Mouse (Mus musculus) stomach, postnatal 0 days (tissue): ENCODE measurements around the gene Csrnp1. TPM values are rescaled to one million over a fixed set of nuclear protein-coding genes. Genes with fewer than 3 reads are reported as not detected.

Experiments
- ATAC-seq: fragments of 200-750 bp; cut with Nextera tagmentation; 2 replicates; pipeline ENCODE4 v1.8.0; 2017; ENCODE audit not compliant: low FRiP score, low TSS enrichment
- DNase-seq: peaks from one replicate; pipeline ENCODE4 v3.0.0-alpha.2; 2016; ENCODE audit warnings: low spot score
- H3K27ac ChIP-seq: fragments of 300-500 bp; sonication (generic); replicated peaks from 2 replicates; pipeline ENCODE4 v1.5.1; 2014; ENCODE audit warnings: mild to moderate bottlenecking, control low read depth
- H3K27me3 ChIP-seq: fragments of 300-500 bp; sonication (generic); 2 replicates; pipeline ENCODE4 v1.6.1; 2014; ENCODE audit warnings: low read length; ENCODE audit not compliant: control insufficient read depth, insufficient read depth
- H3K36me3 ChIP-seq: fragments of 300-500 bp; sonication (generic); 2 replicates; pipeline ENCODE4 v1.6.1; 2014; ENCODE audit warnings: low read length, mixed read lengths; ENCODE audit not compliant: control insufficient read depth, insufficient read depth
- H3K4me1 ChIP-seq: fragments of 300-500 bp; sonication (generic); replicated peaks from 2 replicates; pipeline ENCODE4 v1.6.1; 2014; ENCODE audit warnings: antibody characterized with exemption; ENCODE audit not compliant: control insufficient read depth, insufficient read depth
- H3K4me2 ChIP-seq: fragments of 300-500 bp; sonication (generic); replicated peaks from 2 replicates; pipeline ENCODE4 v1.6.1; 2014; ENCODE audit warnings: low read depth, mild to moderate bottlenecking, control low read depth, moderate library complexity
- H3K4me3 ChIP-seq: fragments of 300-500 bp; sonication (generic); 2 replicates; pipeline ENCODE4 v1.5.1; 2014; ENCODE audit warnings: low read depth, low read length, control low read depth
- H3K9ac ChIP-seq: fragments of 300-500 bp; sonication (generic); 2 replicates; pipeline ENCODE4 v1.6.1; 2014; ENCODE audit warnings: mild to moderate bottlenecking, low read length, control low read depth, mixed read lengths
- H3K9me3 ChIP-seq: fragments of 300-500 bp; sonication (generic); 2 replicates; pipeline ENCODE4 v1.6.1; 2016; ENCODE audit warnings: low read length; ENCODE audit not compliant: control insufficient read depth
- CTCF ChIP-seq: IDR thresholded peaks from 2 replicates; pipeline ENCODE4 v1.5.1; 2016; ENCODE audit warnings: antibody characterized with exemption, low read depth, mild to moderate bottlenecking, moderate library complexity
- EP300 ChIP-seq: optimal IDR thresholded peaks from 2 replicates; pipeline ENCODE3; 2016; ENCODE audit warnings: antibody characterized with exemption
- WGBS: fragments of 180-500 bp; shearing (Covaris S2); extraction: QIAGEN DNeasy Blood & Tissue Kit; methylation state at CpG from one replicate; pipeline ENCODE4 v1.1.7; 2014; 5-methylcytosine and 5-hydroxymethylcytosine counted together
- polyA plus RNA-seq: library from polyadenylated mRNA; unstranded; fragments of >200 nt; fragmentation: Nextera tagmentation; extraction: Ambion mirVana; gene quantifications from 2 replicates; pipeline ENCODE4 v1.2.1, GENCODE M21; 2015

The Csrnp1 gene
- polyA plus RNA-seq, 1 experiment from 2014 or later, result 5.5 TPM

DNA sequence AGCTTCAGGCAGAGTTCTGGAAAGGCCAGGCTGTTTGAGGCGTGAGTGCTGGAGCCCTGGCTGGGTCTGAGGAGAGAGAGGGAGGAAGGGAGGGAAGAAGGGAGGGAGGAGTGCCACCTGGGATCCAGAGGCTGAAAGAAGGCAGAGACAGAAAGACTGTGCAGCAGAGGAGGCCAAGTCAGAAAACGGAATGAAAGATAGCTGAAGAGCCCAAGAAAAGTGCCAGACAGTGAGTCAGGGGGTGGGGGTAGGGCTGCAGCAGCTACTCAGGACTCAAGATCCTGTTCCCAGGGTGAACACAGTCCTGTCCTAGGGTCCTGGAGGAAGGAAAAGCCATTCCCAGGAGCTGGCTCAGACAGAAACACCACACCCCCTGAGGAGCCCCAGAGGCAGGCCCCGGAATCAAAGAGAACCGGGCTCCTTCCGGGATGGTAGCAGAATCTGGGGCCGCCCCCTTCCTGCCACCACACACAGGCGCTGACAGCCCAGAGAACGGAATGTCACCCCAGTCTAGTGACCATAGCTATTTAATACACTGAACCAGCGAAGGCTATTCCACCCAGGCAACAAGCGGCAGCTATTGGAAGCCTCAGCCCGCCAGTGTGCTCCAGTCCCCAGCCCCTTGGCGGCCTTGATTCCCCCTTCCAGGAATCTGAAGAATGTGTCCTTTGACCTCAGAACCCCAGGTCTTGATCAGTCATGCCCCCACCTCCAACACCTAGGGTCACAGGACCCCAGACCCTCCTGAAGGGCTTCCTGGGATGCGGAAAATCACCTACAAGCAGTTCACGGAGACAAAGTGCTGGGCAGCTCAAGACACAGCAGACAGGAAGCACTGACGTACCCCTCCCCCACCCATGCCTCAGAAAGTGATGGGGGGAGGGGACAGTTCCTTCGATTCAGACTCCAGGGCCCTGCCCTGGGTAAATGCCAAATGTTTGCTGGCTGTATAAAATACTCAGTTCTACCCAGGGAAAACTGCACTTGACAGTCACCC lies 3.0 kb downstream of the Csrnp1 start:
- Histone ChIP-seq H3K4me3 (peak overlapping the region; percentile 75), H3K4me1 (peaks cover 17% of the 10 kb centered on the region; the same call in 1 of the 2 replicates), H3K9me3 (no peaks in the 10 kb centered on the region), H3K4me2 (peak overlapping the region; percentile 72), H3K36me3 (no peaks in the 10 kb centered on the region), H3K27ac (peak overlapping the region; percentile 93), H3K9ac (peak overlapping the region; percentile 92), H3K27me3 (no peaks in the 10 kb centered on the region; the same call in 1 of the 2 replicates)
- DNase-seq (peak; percentile 81), ATAC-seq (peak; percentile 55)
- WGBS, result 1% methylated on average over 16 of the region's 16 CpGs
- TF ChIP-seq CTCF (peak; percentile 16), EP300 (peak; percentile 68)

DNA sequence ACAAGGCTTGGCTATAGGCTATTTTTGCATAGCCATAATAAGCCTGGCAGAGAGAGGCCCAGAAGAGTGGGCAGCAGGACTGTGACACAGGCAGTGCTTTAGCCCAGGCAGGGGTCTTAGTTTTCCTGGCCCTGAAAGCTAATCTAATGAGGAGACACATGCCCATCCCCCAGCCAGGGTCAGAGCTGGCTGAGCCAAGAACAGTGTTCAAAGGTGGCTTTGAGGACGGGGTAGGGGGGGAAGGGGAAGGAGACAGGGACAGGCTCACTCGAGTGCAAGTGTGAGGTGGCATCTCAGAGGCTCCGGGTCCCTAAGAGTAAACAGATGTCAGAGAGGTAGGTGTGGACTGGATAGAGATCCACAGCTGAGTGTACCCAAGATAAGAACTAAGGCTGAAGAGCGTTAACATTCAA lies 3.7 kb downstream of the Csrnp1 start:
- Histone ChIP-seq H3K4me1 (peaks cover 17% of the 10 kb centered on the region; the same call in 1 of the 2 replicates), H3K36me3 (no peaks in the 10 kb centered on the region), H3K4me3 (peak overlapping the region; percentile 75), H3K27me3 (no peaks in the 10 kb centered on the region; the same call in 1 of the 2 replicates), H3K4me2 (peak overlapping the region; percentile 72), H3K9me3 (no peaks in the 10 kb centered on the region), H3K9ac (peak overlapping the region; percentile 92), H3K27ac (peak overlapping the region; percentile 93)
- 8% methylated on average over 4 of the region's 4 CpGs for WGBS
- DNase-seq, result no peak
- TF ChIP-seq EP300 (no peak), CTCF (no peak)
- no peak for ATAC-seq

DNA sequence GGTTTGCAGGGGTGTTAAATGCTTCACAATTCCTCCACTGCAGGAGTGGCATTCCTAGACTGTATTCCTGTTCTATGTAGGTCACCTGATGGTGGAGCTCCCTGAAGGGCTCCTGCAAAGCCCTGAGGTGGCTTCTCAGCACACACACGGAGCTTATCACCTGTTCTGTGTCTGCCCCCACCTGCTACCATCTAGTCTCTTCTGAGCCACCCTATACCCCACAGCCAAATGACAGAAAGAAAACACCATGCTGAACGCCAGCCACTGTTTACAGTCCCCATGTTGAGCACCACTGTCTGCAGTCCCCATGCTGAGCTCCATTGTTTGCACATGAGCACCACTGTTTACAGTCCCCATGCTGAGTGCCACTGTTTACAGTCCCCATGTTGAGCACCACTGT lies 4.7 kb downstream of the Csrnp1 start:
- H3K9ac ChIP-seq, result no peak overlapping the region
- H3K9me3 ChIP-seq, result no peaks in the 10 kb centered on the region
- 57% methylated on average over 2 of the region's 2 CpGs for WGBS
- H3K36me3 ChIP-seq, result no peaks in the 10 kb centered on the region
- no peaks in the 10 kb centered on the region; the same call in 1 of the 2 replicates for H3K27me3 ChIP-seq
- ATAC-seq, result no peak
- no peak for DNase-seq
- H3K4me2 ChIP-seq, result no peak overlapping the region
- TF ChIP-seq CTCF (no peak), EP300 (no peak)
- peaks cover 17% of the 10 kb centered on the region; the same call in 1 of the 2 replicates for H3K4me1 ChIP-seq
- no peak overlapping the region for H3K4me3 ChIP-seq
- H3K27ac ChIP-seq, result no peak overlapping the region

DNA sequence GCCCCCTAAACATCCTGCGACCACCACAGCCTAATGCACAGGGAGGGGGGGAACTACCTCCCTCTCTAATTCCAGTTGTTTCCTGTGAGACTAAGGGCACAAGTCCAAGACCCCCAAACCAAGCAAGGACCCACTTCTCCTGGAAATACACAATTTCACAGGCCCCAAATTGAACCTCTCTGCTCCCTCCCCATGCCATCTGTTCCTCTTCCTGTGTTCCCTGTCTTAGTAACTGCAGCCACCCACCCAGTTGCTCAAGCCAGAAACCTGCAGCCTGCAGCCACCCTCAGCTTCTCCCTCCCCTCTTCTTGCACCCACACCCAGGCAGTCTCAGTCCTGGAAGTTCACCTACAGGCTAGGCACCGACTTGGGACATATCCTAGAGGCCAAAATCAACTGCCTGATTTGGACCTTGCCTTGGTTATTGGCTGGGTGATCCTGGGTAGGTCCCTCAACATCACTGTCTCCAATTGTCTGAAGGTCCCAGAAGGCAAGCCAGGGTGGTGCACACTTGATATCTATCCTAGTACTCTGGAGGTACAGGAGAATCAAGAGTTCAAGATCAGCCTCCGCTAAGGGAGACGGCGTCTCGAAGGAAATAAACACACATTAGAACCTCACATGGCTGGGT lies 5.5 kb downstream of the Csrnp1 start:
- Histone ChIP-seq H3K9me3 (no peaks in the 10 kb centered on the region), H3K36me3 (0 out of 2 replicates have a peak, but pooled peaks cover 3% of the 10 kb centered on the region), H3K4me3 (no peak overlapping the region), H3K4me1 (peaks cover 15% of the 10 kb centered on the region; the same call in 1 of the 2 replicates), H3K9ac (no peak overlapping the region), H3K27me3 (no peaks in the 10 kb centered on the region; the same call in 1 of the 2 replicates), H3K27ac (no peak overlapping the region), H3K4me2 (no peak overlapping the region)
- ATAC-seq (no peak), DNase-seq (no peak)
- no peak for TF ChIP-seq EP300
- TF ChIP-seq CTCF, result no peak
- WGBS, result 70% methylated on average over 6 of the region's 6 CpGs

DNA sequence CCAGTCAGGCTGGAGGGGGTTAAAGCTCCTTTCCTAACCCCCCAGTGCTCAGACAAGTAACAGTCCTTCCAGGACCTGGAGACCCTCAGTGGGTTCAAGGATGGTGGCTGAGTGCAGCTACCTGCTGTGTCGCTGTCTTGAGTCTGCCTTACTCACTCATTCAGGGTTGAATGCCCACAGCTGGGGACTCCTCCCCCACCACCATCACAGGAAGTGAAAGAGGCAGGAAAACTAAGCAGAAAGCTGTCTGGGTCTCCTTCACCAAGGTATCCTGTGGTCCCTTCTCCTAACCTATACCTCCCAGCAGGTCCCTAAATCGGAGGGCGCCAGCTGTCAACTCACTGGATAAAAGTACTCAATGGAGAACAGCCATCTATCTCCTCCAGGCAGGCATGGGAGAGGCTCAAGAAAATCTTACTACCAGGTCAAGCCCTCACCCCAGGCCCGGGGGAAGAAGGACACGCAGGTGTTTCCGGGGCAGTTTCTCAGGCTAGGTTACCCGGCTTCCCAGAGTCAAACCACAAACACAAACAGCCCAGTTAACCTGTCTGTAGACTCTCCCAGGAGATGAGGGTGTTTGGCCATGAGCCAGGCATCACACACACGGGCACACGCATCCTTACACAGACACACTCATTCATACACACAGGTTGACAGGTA lies 6.2 kb downstream of the Csrnp1 start:
- H3K9ac ChIP-seq, result peak overlapping the region; percentile 23; the same call in 1 of the 2 replicates
- peaks cover 10% of the 10 kb centered on the region; the same call in 1 of the 2 replicates for H3K36me3 ChIP-seq
- H3K27ac ChIP-seq, result no peak overlapping the region; the same call in 1 of the 2 replicates
- no peak overlapping the region for H3K4me2 ChIP-seq
- ATAC-seq (no peak), DNase-seq (no peak)
- H3K4me3 ChIP-seq, result no peak overlapping the region
- H3K4me1 ChIP-seq, result peaks cover 15% of the 10 kb centered on the region; the same call in 1 of the 2 replicates
- 42% methylated on average over 9 of the region's 9 CpGs for WGBS
- no peak for TF ChIP-seq CTCF
- no peak for TF ChIP-seq EP300
- no peaks in the 10 kb centered on the region; the same call in 1 of the 2 replicates for H3K27me3 ChIP-seq
- no peaks in the 10 kb centered on the region for H3K9me3 ChIP-seq
